Mouse (Mus musculus) gastrocnemius, adult 2 months (tissue): ENCODE data around the gene Gba. TPM values are rescaled to one million over a fixed set of nuclear protein-coding genes. Genes with fewer than 3 reads are reported as not detected.

Source experiments
- DNase-seq: peaks from one replicate; pipeline ENCODE4 v3.0.0; 2022
- H3K27ac ChIP-seq: fragments of 200-600 bp; 2 replicates; pipeline ENCODE4 v1.8.1; 2022; ENCODE audit warnings: mild to moderate bottlenecking
- H3K4me3 ChIP-seq: fragments of 200-600 bp; 2 replicates; pipeline ENCODE4 v1.8.1; 2022; ENCODE audit warnings: mild to moderate bottlenecking, moderate library complexity
- CTCF ChIP-seq: fragments of 200-600 bp; IDR thresholded peaks from 2 replicates; pipeline ENCODE4 v1.8.1; 2022; ENCODE audit warnings: antibody characterized with exemption, mild to moderate bottlenecking, moderate library complexity
- intact Hi-C: fragments of 180-260 bp; cut with DNase I; formaldehyde crosslinking; loops from one replicate; pipeline ENCODE4 v1.15.1; 2025
- microRNA-seq: library from miRNA; unstranded; fragments of <30 nt; microRNA quantifications from one replicate; pipeline ENCODE4 v1.2.0, GENCODE M21; 2021
- total RNA-seq, 2 experiments: library from RNA; stranded (reverse); gene quantifications; 2 replicates each; pipeline ENCODE4 v1.2.3; 2021

The Gba gene
- total RNA-seq, 2 experiments from 2014 or later = 17.4 to 19.7 TPM

- no peak for TF ChIP-seq CTCF
- Histone ChIP-seq H3K4me3 (no peak overlapping the region), H3K27ac (peak overlapping the region; percentile 43; the same call in 1 of the 2 replicates)
- intact Hi-C loops = no loop called here
- DNase-seq = no peak
Measured at GRCm38 (mm10) chr3:89256177-89256576, 53.4 kb downstream of the Gba start.

Small RNA genes lying within 50 kb of the gene (microRNA-seq; reads per million reads assigned to microRNA genes)
- 13.0 reads per million, percentile 11 among the genes with 10 or more reads in this experiment for gene Mir92b

Other genes starting within 250 kb of the Gba start
- 10 to 100 TPM; 16.8 to 20.5 TPM for gene Rusc1, start 109.6 kb upstream of the Gba start, total RNA-seq
- not detected for gene Gm43738, start 101.8 kb upstream of the Gba start, total RNA-seq
- 10 to 100 TPM; 24.8 to 28.8 TPM for gene Fdps, start 101.0 kb upstream of the Gba start, total RNA-seq
- gene Pklr, start 66.8 kb upstream of the Gba start, total RNA-seq = not detected
- gene Hcn3, start 42.7 kb upstream of the Gba start, total RNA-seq = under 1 TPM; 0.31 to 0.43 TPM
- 10 to 100 TPM; 16.0 to 21.4 TPM for gene Clk2, start 38.1 kb upstream of the Gba start, total RNA-seq
- 10 to 100 TPM; 37.7 to 39.0 TPM for gene Scamp3, start 25.5 kb upstream of the Gba start, total RNA-seq
- gene Fam189b, start 19.8 kb upstream of the Gba start, total RNA-seq = 10 to 100 TPM; 15.8 to 17.2 TPM
- 10 to 100 TPM in 1 of 2 experiments, 1 to 10 TPM in 1; 6.4 to 10.2 TPM for gene Thbs3, start 12.3 kb downstream of the Gba start, total RNA-seq
- 10 to 100 TPM; 40.7 to 51.4 TPM for gene Mtx1, start 24.2 kb downstream of the Gba start, total RNA-seq
- gene Muc1, start 26.1 kb downstream of the Gba start, total RNA-seq = under 1 TPM; 0.13 to 0.22 TPM
- 10 to 100 TPM; 62.9 to 79.7 TPM for gene Krtcap2, start 43.0 kb downstream of the Gba start, total RNA-seq
- under 1 TPM; 0.18 to 0.50 TPM for gene Trim46, start 43.4 kb downstream of the Gba start, total RNA-seq
- 10 to 100 TPM; 16.4 to 26.9 TPM for gene Dpm3, start 56.4 kb downstream of the Gba start, total RNA-seq
- gene Slc50a1, start 67.6 kb downstream of the Gba start, total RNA-seq = 1 to 10 TPM; 8.9 to 9.7 TPM
- gene Efna1, start 78.2 kb downstream of the Gba start, total RNA-seq = 10 to 100 TPM in 1 of 2 experiments, 1 to 10 TPM in 1; 7.9 to 13.1 TPM
- not detected for gene Efna3, start 120.0 kb downstream of the Gba start, total RNA-seq
- under 1 TPM; 0.15 to 0.20 TPM for gene Efna4, start 135.1 kb downstream of the Gba start, total RNA-seq
- 10 to 100 TPM; 21.7 to 30.5 TPM for gene Adam15, start 147.1 kb downstream of the Gba start, total RNA-seq
- gene Dcst2, start 159.0 kb downstream of the Gba start, total RNA-seq = not detected
- not detected for gene Dcst1, start 162.3 kb downstream of the Gba start, total RNA-seq
- gene Zbtb7b, start 191.8 kb downstream of the Gba start, total RNA-seq = 10 to 100 TPM; 22.8 to 33.3 TPM
- 1 to 10 TPM in 1 of 2 experiments, under 1 TPM in 1; 0.41 to 2.1 TPM for gene Lenep, start 199.9 kb downstream of the Gba start, total RNA-seq
- 10 to 100 TPM; 40.8 to 56.4 TPM for gene Flad1, start 208.9 kb downstream of the Gba start, total RNA-seq
- 1 to 10 TPM; 1.8 to 2.5 TPM for gene Cks1b, start 215.5 kb downstream of the Gba start, total RNA-seq
- 10 to 100 TPM; 15.0 to 17.2 TPM for gene Shc1, start 215.5 kb downstream of the Gba start, total RNA-seq
- gene Pygo2, start 227.3 kb downstream of the Gba start, total RNA-seq = 10 to 100 TPM in 1 of 2 experiments, 1 to 10 TPM in 1; 9.5 to 10.1 TPM
- gene Pbxip1, start 233.8 kb downstream of the Gba start, total RNA-seq = 100 to 1,000 TPM; 202 to 227 TPM